Mouse (Mus musculus) forebrain, embryonic 14.5 days (tissue): ENCODE results near the gene Itgb1bp1. TPM values are rescaled to one million over a fixed set of nuclear protein-coding genes. Genes with fewer than 3 reads are reported as not detected.

ENCODE experiments used
- ATAC-seq: fragments of 200-750 bp; cut with Nextera tagmentation; 2 replicates; pipeline ENCODE4 v1.8.0; 2017; ENCODE audit warnings: mild to moderate bottlenecking, moderate library complexity
- DNase-seq: peaks from one replicate; pipeline ENCODE4 v3.0.0-alpha.2; 2015; ENCODE audit warnings: low spot score
- H3K27ac ChIP-seq: fragments of 300-500 bp; sonication (generic); 2 replicates; pipeline ENCODE4 v1.5.1; 2014; ENCODE audit warnings: low read depth, mild to moderate bottlenecking, control low read depth, low read length, moderate library complexity
- H3K27me3 ChIP-seq: fragments of 300-500 bp; sonication (generic); replicated peaks from 2 replicates; pipeline ENCODE4 v1.6.1; 2014; ENCODE audit warnings: low read length, control low read depth, mixed read lengths; ENCODE audit not compliant: control insufficient read depth, insufficient read depth
- H3K36me3 ChIP-seq: fragments of 300-500 bp; sonication (generic); 2 replicates; pipeline ENCODE4 v1.6.1; 2014; ENCODE audit warnings: low read length, control low read depth; ENCODE audit not compliant: control insufficient read depth, insufficient read depth
- H3K4me1 ChIP-seq: fragments of 300-500 bp; sonication (generic); 2 replicates; pipeline ENCODE4 v1.6.1; 2014; ENCODE audit warnings: antibody characterized with exemption, low read length, control low read depth; ENCODE audit not compliant: control insufficient read depth, insufficient read depth
- H3K4me2 ChIP-seq: fragments of 300-500 bp; sonication (generic); 2 replicates; pipeline ENCODE4 v1.6.1; 2014; ENCODE audit warnings: mild to moderate bottlenecking, control low read depth, low read length
- H3K4me3 ChIP-seq: fragments of 300-500 bp; sonication (generic); 2 replicates; pipeline ENCODE4 v1.5.1; 2014; ENCODE audit warnings: low read depth, low read length, control low read depth
- H3K9ac ChIP-seq: fragments of 300-500 bp; sonication (generic); 2 replicates; pipeline ENCODE4 v1.6.1; 2014; ENCODE audit warnings: mild to moderate bottlenecking, low read length, control low read depth, moderate library complexity
- H3K9me3 ChIP-seq: fragments of 300-500 bp; sonication (generic); replicated peaks from 2 replicates; pipeline ENCODE4 v1.6.1; 2016; ENCODE audit warnings: low read length, control low read depth, mixed read lengths; ENCODE audit not compliant: control insufficient read depth
- WGBS: fragments of 180-500 bp; shearing (Covaris S2); extraction: QIAGEN DNeasy Blood & Tissue Kit; methylation state at CpG from one replicate; pipeline ENCODE4 v1.1.7; 2014; 5-methylcytosine and 5-hydroxymethylcytosine counted together
- polyA plus RNA-seq: library from polyadenylated mRNA; unstranded; fragments of >200 nt; fragmentation: Nextera tagmentation; extraction: Ambion mirVana; gene quantifications from 2 replicates; pipeline ENCODE4 v1.2.1, GENCODE M21; 2014

Itgb1bp1 gene
- polyA plus RNA-seq, 1 experiment from 2014 or later = 48.2 TPM

DNA sequence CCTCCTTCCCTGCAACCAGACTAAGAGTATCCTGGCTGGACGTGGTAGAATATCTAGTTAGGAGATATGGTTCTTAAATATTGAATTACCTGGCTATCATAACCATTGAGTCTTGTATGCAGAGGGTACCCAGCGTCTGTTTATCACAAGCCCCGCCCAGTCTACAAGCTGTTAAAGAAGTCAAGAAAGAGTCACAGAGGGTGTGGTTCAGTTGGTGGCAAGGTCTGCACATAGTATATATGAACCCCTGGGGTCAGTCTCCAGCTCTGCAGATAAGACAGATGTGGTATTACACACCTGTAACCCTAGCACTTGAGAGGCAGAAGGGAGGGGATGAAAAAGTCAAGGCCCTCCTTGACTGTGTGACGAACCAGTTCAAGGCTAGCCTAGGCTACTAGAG lies 80.3 kb downstream of the Itgb1bp1 start:
- peaks cover 52% of the 10 kb centered on the region for H3K36me3 ChIP-seq
- no peak overlapping the region for H3K4me2 ChIP-seq
- H3K4me1 ChIP-seq = peaks cover 13% of the 10 kb centered on the region
- WGBS = 90% methylated on average over 4 of the region's 4 CpGs
- H3K27ac ChIP-seq = no peak overlapping the region
- DNase-seq = no peak
- H3K4me3 ChIP-seq = no peak overlapping the region
- H3K9me3 ChIP-seq = no peaks in the 10 kb centered on the region
- H3K27me3 ChIP-seq = no peaks in the 10 kb centered on the region
- H3K9ac ChIP-seq = no peak overlapping the region
- no peak for ATAC-seq

DNA sequence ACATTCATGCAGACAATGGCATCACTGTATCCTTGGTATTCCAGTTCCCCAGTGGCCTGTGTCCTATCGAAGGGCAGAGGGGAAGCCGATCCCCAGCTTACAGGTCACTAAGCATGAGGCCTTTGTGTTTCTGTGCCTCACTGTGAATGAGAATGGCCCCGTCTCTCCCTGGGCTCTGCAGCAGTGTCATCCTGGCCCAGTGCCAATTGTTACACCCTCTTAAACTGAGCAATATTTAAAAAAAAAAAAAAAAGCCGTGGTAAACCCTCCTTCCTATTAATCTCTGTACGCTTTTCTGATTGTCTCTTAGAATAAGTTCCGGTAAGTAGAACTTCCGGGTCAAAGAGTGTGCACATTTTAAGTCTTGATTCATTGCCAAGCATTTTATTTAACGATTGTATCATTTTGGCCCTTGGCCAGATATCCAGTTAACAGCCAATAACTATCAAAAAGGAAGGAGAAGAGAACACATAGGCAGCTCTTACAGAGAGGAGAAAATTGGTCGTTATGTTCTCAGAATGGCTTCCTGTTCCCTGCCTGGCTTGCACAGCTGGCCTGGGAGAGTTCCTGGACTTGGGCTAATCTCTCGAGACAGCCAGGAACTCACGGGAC lies 81.3 kb downstream of the Itgb1bp1 start:
- Histone ChIP-seq H3K27ac (peak overlapping the region; percentile 21; the same call in 1 of the 2 replicates), H3K9me3 (no peaks in the 10 kb centered on the region), H3K27me3 (no peaks in the 10 kb centered on the region), H3K9ac (no peak overlapping the region), H3K4me1 (peaks cover 13% of the 10 kb centered on the region), H3K4me2 (no peak overlapping the region), H3K4me3 (no peak overlapping the region), H3K36me3 (peaks cover 56% of the 10 kb centered on the region)
- peak; percentile 69 for DNase-seq
- peak; percentile 73 for ATAC-seq
- WGBS = 10% methylated on average over 11 of the region's 11 CpGs

- H3K4me2 ChIP-seq = no peak overlapping the region
- DNase-seq (no peak), ATAC-seq (no peak)
- no peaks in the 10 kb centered on the region for H3K9me3 ChIP-seq
- H3K4me1 ChIP-seq = peaks cover 13% of the 10 kb centered on the region
- H3K27me3 ChIP-seq = no peaks in the 10 kb centered on the region
- 80% methylated on average over 10 of the region's 10 CpGs for WGBS
- peaks cover 37% of the 10 kb centered on the region for H3K36me3 ChIP-seq
- no peak overlapping the region for H3K27ac ChIP-seq
- no peak overlapping the region for H3K4me3 ChIP-seq
- no peak overlapping the region for H3K9ac ChIP-seq
These were observed 84.4 kb downstream of the Itgb1bp1 start for GRCm38 (mm10) chr12:21201485-21202269.

DNA sequence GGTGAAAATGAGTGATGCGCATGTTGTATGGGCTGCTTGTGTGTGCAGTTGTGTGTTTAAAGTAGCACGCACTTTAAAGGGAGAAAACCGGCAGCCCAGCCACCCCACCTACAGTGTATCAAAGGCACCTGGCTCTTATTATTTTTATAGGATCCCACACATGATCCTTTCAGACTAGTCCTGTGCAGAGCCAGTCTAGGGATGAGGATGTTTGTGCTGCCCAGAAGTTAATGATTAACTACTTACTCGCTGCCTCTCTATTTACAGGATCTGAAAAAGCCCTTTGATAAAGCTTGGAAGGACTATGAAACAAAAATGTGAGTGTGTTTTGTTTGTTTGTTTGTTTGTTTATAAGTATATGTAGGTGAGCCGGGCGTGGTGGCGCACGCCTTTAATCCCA lies 85.5 kb downstream of the Itgb1bp1 start:
- Histone ChIP-seq H3K9ac (no peak overlapping the region), H3K4me1 (peaks cover 13% of the 10 kb centered on the region), H3K4me3 (no peak overlapping the region), H3K27me3 (no peaks in the 10 kb centered on the region), H3K36me3 (peaks cover 29% of the 10 kb centered on the region), H3K27ac (no peak overlapping the region), H3K4me2 (no peak overlapping the region), H3K9me3 (no peaks in the 10 kb centered on the region)
- DNase-seq (no peak), ATAC-seq (no peak)
- 95% methylated on average over 8 of the region's 8 CpGs for WGBS

- no peak overlapping the region for H3K9ac ChIP-seq
- no peaks in the 10 kb centered on the region for H3K9me3 ChIP-seq
- ATAC-seq (no peak), DNase-seq (no peak)
- no peaks in the 10 kb centered on the region for H3K27me3 ChIP-seq
- H3K36me3 ChIP-seq = peaks cover 15% of the 10 kb centered on the region
- no peak overlapping the region for H3K4me3 ChIP-seq
- no peak overlapping the region for H3K4me2 ChIP-seq
- WGBS = 91% methylated on average over 4 of the region's 4 CpGs
- no peaks in the 10 kb centered on the region for H3K4me1 ChIP-seq
- no peak overlapping the region for H3K27ac ChIP-seq
These were observed 89.7 kb downstream of the Itgb1bp1 start for GRCm38 (mm10) chr12:21196420-21196819.

- Histone ChIP-seq H3K27me3 (no peaks in the 10 kb centered on the region), H3K4me2 (no peak overlapping the region), H3K9ac (no peak overlapping the region), H3K4me3 (no peak overlapping the region), H3K4me1 (no peaks in the 10 kb centered on the region), H3K27ac (no peak overlapping the region), H3K36me3 (peaks cover 8% of the 10 kb centered on the region), H3K9me3 (no peaks in the 10 kb centered on the region)
- 97% methylated on average over 2 of the region's 3 CpGs for WGBS
- DNase-seq = no peak
- no peak for ATAC-seq
These were observed 90.6 kb downstream of the Itgb1bp1 start for GRCm38 (mm10) chr12:21195497-21195896.

DNA sequence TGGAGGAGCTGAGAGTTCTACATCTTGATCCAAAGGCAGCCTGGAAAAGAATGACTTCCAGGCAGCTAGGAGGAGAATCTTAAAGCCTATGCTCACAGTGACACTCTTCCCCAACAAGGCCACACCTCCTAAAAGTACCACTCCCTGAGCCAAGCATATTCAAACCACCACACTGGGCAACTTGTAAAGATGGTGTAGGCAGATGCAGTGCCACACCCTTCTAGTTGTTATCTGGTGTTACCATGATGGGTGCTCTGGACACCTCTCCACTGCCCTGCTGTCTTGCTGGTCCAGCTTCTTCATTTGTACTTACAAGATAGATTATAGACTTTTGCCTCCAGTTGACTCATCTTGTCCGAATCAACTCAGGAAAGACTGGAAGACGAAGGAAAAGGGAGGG lies 94.5 kb downstream of the Itgb1bp1 start:
- WGBS = 78% methylated on average over 2 of the region's 2 CpGs
- DNase-seq = no peak
- Histone ChIP-seq H3K4me2 (no peak overlapping the region), H3K4me3 (no peak overlapping the region), H3K9me3 (no peaks in the 10 kb centered on the region), H3K27me3 (no peaks in the 10 kb centered on the region), H3K4me1 (no peaks in the 10 kb centered on the region), H3K9ac (no peak overlapping the region), H3K27ac (no peak overlapping the region), H3K36me3 (peaks cover 7% of the 10 kb centered on the region; the same call in 1 of the 2 replicates)
- ATAC-seq = no peak
